Mouse (Mus musculus): ENCODE data around the gene Opa3. TPM values are rescaled to one million over a fixed set of nuclear protein-coding genes. Genes with fewer than 3 reads are reported as not detected.

Opa3 gene
- polyA plus RNA-seq, 3 experiments from 2014 or later = 14.3 to 20.8 (median 16.6) TPM

GRCm38 (mm10) chr7:19247511-19247910, 19.4 kb downstream of the Opa3 start:
- no peak for ATAC-seq

GRCm38 (mm10) chr7:19252078-19252477, 23.9 kb downstream of the Opa3 start:
- no peak for ATAC-seq

GRCm38 (mm10) chr7:19253437-19253836, 25.3 kb downstream of the Opa3 start:
- no peak for ATAC-seq

GRCm38 (mm10) chr7:19255395-19255794, 27.3 kb downstream of the Opa3 start:
- ATAC-seq = no peak

- ATAC-seq = peak; percentile 77
Measured at GRCm38 (mm10) chr7:19256567-19256966, 28.4 kb downstream of the Opa3 start.

GRCm38 (mm10) chr7:19257390-19258022, 29.4 kb downstream of the Opa3 start:
- ATAC-seq = no peak

GRCm38 (mm10) chr7:19258336-19258735, 30.2 kb downstream of the Opa3 start:
- no peak for ATAC-seq

- ATAC-seq = no peak
Measured at GRCm38 (mm10) chr7:19265147-19265546, 37.0 kb downstream of the Opa3 start.

GRCm38 (mm10) chr7:19265928-19266822, 38.0 kb downstream of the Opa3 start:
- peak; percentile 71 for ATAC-seq

GRCm38 (mm10) chr7:19267051-19267450, 38.9 kb downstream of the Opa3 start:
- no peak for ATAC-seq

- peak; percentile 8 for ATAC-seq
Measured at GRCm38 (mm10) chr7:19268993-19269681, 41.0 kb downstream of the Opa3 start.

- ATAC-seq = no peak
Measured at GRCm38 (mm10) chr7:19269721-19270441, 41.7 kb downstream of the Opa3 start.

- ATAC-seq = no peak
Measured at GRCm38 (mm10) chr7:19270509-19271237, 42.5 kb downstream of the Opa3 start.

- peak; percentile 60 for ATAC-seq
Measured at GRCm38 (mm10) chr7:19271238-19272172, 43.4 kb downstream of the Opa3 start, which contains the start of gene Vasp. Gene Vasp (minus strand): TSS chr7:19271817.

- peak; percentile 69 for ATAC-seq
Measured at GRCm38 (mm10) chr7:19272173-19272764, 44.1 kb downstream of the Opa3 start.

- no peak for ATAC-seq
Measured at GRCm38 (mm10) chr7:19276253-19276652, 48.1 kb downstream of the Opa3 start.

GRCm38 (mm10) chr7:19279052-19279451, 50.9 kb downstream of the Opa3 start:
- no peak for ATAC-seq

- peak; percentile 60 for ATAC-seq
Measured at GRCm38 (mm10) chr7:19279581-19280114, 51.5 kb downstream of the Opa3 start, which contains the start of gene Ppm1n. Gene Ppm1n (minus strand): TSS chr7:19280064.

GRCm38 (mm10) chr7:19281680-19282304, 53.7 kb downstream of the Opa3 start:
- ATAC-seq = peak; percentile 49
